Mouse (Mus musculus) gastrocnemius, postnatal 25 days (tissue): ENCODE measurements around the gene Ctnnb1. TPM values are rescaled to one million over a fixed set of nuclear protein-coding genes. Genes with fewer than 3 reads are reported as not detected.

Source experiments
- DNase-seq: peaks from one replicate; pipeline ENCODE4 v3.0.0; 2022
- microRNA-seq, 2 experiments: library from miRNA; unstranded; fragments of <30 nt; microRNA quantifications; one replicate each; pipeline ENCODE4 v1.2.0; 2021; ENCODE audit warnings: borderline replicate concordance in 2 of 2
- total RNA-seq, 2 experiments: library from RNA; stranded (reverse); gene quantifications; 1 replicate in 1 of 2; 2 replicates in 1 of 2; pipeline ENCODE4 v1.2.3; 2021

Gene Ctnnb1
- total RNA-seq, 2 experiments from 2014 or later, result 215 to 220 TPM

DNA sequence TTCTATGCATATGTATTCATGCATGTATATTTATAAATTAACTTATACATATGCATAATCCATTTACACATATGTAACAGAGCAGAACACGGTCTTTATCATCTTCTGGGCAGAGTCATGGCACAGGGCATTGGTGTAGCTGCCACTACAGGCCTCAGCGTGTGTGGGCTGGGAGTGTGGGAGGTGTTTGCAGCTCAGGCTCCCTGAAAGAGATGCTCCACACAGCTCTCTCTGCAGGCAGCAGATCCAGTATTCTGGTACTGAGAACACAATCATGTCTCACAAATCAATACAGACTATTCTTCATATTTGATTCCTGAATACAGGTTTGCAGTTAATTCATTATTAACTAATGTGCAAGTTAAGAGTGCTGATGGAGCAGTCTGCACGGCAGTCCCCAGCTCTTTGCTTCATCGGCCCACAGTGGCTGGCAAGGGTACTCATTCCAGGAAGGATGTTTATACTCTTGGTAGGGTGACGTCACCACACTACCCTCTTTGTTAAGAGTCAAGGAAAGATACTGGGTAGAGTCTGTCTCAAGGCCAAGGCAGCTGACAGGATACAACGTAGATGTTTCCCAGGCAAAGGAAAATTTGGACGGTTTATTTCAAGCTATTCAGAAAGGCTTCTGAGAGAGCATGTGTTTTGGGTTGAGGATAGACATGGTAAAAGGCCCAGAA, 71.8 kb downstream of the Ctnnb1 start:
- no peak for DNase-seq

GRCm38 (mm10) chr9:121001681-121002540, 72.9 kb downstream of the Ctnnb1 start:
- DNase-seq, result no peak

GRCm38 (mm10) chr9:121005961-121006360, 76.9 kb downstream of the Ctnnb1 start:
- DNase-seq, result no peak

Small RNAs within 50 kb of the gene (microRNA-seq; reads per million reads assigned to microRNA genes)
- 0 to 0.74 reads per million in 2 experiments for gene Mir7090
